Mouse (Mus musculus) B cell, adult 2 months (primary cell): ENCODE data around the gene Xpnpep2.

Source experiments
- DNase-seq, 2 experiments: peaks; one replicate each; pipeline ENCODE4 v3.0.0; 2022

Gene Xpnpep2

DNA sequence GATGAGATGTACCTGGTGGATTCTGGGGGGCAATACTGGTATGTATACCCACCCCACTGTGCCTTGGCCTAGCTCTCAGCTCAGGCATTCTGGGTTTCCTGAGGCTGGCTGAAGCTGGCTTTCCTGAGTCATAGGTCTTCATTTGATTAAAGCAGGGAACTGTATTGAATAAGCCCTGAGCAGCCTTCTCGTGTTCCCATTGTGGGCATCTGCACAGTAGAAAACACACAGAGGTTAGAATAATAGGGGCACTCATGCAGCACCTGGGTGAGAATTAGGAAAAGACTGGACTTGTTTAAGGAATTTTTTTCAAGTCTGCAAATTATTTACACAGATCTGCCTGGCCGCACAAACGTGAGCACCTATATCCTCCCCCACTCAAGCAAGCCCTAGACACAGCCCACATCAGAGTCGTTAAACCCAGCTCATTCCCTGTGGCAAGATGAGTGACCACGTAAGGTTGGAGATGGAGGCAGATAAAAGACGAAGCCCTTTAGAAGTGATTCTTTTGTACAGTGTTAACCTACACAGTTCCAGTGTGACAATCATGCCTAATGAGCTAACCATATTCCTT lies 18.5 kb downstream of the Xpnpep2 start:
- DNase-seq = no peak

DNA sequence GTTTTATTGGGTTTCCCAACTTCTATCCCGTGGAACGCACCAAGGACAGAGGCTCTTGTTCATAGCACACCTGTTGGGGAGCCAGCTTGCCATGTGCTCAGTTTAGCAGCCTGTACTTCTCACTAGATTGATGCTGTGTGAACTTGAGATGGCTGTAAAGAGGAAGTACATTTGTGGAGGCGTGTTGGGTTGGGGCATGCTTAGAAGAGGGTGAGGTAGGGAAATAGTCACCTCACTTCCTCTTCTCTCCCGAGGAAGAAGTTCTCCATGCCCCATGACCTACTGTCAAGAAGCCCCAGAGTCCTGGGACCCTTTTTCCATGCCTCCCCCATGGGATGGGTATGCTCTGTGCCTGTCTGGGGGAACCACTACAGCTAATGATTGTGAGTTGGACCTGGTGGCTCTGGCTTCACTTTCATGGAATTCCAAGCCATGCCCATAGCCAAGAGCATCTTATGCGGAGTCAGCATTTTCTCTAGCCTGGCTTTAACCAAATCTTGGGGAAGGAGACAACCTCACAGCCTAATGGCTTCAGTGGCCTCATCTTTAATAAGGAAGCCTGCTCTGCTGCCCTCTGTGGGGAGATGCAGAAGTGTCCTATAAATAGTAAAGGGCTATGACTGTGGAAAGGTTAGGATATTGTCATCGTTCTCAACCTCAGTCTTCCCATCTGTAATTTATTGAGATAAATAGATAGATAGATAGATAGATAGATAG lies 19.1 kb downstream of the Xpnpep2 start:
- peak; percentile 54 to 55 for DNase-seq

DNA sequence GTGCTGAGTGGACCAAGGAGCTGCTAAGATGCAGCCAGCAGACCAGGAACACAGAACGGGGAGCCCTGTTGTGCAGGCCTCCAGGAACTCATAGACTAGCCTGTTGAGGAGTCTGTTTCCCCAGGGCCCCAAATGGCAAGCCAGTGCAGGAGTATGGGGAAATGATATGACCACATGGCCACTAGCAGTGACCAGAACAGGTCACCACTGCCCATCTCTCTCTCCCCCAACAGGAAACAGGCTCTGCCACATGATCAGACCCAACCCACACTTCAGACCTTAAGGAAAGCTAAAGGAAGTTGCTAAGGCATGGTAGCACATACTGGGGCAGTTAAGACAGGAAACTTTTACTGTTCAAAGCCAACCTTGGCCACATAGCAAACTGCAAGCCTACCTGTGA lies 20.6 kb downstream of the Xpnpep2 start:
- no peak for DNase-seq

DNA sequence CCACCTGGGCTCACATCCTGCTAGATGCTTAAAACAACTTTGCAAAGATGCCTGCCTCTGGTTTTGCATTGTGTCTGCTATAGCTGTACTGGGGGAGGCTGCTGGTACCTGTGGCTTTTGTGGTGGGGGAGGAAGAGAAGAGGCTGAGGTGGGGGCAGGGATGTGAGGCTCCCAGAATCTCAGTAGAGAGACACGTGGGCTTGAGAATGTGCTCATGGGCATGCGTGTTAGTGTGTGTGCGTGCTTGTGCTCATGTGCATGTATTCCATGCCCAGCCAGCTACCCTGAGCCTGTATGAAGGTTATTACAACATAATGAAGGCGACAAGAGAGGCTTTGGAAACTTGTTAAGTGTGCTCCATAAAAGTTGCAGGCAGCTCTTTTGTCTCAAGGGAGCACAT lies 28.4 kb downstream of the Xpnpep2 start:
- peak in 1 of 2 experiments; percentile 12 for DNase-seq

DNA sequence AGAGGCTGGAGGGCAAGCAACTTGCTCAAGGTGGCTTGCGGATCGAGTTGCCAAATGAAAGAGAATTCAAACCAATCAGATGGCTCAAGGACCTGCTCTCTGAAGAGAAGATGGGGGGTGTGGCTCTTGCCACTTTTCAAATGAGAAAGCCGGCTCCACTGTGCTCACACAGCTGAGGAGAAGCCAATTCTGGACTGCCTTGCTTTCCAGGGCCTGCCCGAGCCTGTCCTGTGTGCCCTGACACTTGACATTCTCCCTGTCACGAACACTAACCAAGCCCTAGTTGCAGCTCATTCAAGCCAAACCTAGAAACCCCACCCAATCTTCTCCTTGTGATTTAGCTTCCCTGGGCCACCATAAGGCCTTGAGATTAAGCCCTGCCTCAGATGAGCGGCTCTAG lies 29.5 kb downstream of the Xpnpep2 start:
- DNase-seq = no peak

DNA sequence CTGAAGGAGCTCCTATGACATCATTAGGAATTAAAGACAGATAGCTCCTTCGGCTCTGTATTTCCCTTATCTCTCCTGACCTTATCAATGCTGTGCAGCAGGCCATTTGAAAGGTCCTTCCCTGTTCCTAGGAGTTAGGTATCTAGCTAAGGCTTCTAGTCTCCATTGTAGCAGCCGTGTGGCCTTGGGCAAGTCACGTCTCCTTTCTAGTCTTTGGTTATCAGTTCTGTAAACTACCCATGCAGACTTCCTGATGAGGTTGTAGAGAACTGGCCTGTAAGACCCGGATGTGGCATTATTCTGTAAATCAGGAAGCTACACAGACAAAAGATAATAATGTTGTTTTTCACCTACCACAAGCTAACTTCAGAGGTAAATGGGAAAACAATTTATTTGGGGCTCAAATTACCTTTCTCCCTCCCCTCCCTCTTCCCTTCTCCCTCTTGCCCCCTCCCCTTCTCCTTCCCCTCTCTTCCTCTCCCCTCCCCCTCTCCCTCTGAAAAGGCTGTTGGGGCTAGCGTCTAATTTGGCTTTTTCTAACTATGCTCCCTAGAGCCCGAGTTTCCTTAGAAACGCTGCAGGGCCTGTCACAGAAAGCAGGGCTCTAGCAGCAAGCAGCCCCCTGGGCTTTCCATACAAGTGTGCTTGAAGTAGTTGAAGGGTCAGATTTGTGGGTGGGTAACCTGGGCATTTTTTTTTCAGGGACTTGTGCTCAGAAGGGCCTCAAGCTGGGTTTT lies 30.2 kb downstream of the Xpnpep2 start:
- peak; percentile 54 to 62 for DNase-seq

DNA sequence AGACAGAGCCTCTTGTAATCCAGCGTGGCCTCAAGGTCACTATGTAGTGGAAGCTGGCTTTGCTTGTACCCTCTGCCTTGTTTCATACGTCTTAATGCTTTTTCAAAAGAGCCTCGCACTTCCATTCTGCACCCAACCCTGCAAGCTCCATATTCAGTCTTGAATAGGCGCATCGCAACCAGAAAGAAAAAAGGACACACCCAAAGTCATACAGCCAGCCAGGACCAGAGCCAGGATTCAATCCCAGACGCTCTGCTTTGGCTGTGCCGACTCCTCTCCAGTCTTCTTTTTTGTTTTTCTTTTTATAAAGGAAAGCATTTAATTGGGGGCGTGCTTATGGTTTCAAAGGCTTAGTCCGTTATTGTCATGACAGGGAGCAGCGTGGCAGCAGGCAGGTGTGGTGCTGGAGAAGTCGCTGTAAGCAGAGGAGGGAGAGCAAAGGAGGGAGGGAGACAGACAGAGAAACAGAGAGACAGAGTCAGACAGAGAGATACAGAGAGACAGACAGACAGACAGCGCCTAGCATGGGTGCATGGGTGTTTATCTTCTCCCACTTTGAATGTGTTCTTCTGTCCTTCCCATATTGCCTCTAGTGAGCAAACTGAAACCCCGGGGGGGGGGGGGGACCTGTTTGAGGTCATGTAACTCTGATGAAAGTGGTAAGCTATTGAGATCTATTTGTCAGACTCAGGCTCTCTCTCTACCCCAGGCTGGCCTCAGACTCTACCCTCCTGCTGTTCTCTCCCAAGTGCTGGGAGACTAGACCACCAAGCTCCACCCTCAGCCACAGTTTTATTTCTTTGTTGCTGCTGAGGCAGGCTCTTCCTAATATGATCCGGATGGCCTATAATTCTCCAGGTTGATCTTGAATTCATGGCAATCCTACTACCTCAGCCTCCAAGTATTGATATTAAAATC lies 31.1 kb downstream of the Xpnpep2 start:
- peak; percentile 25 to 31 for DNase-seq

DNA sequence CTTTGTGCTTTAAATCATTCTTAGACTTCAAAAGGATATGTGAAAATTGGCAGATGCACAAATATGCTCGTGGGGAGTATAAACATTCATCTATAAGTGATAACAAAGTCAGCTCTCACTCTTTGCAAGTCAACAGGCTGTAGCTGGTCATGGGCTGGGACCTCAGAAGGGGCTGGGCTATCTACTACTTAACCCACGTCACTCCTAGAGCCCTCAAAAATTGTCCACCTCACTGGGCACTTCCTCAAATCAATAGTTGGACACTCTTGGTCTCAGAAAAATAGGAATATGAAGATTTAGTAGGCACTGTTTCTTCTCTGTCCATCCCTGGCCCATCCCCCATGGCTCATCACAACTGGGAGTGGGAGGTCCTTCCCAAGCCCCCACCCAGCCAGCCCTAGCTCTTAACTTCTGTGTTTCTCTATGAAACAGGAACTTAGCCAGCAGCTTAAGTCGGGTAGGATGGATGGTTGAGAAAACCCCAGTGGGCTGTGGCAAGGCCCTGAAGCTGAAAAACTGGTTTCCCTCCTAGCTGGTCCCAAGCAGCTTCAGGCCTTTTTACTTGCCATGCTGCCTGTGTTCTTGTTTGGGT lies 31.9 kb downstream of the Xpnpep2 start:
- DNase-seq = peak; percentile 75 to 77

DNA sequence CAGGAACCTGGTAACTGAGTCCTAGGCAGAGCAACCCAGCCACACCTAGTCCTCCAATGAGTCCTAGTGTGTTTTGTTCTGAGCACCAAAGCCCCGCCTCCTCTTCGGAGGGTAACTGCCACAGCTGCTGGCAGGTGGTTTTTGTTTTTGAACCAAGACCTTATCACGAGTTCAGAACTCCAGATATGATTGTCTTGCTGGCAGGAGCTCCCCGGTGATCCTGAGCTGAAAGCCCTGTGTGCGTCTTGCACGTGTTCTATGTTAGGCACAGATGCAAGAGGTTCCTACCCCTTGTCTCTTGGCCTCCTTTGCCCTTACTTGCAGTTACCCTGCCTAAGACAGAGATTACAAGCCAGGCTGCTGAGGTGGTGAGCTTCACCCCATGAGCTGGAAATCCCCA lies 33.0 kb downstream of the Xpnpep2 start:
- DNase-seq = peak; percentile 67 to 73

DNA sequence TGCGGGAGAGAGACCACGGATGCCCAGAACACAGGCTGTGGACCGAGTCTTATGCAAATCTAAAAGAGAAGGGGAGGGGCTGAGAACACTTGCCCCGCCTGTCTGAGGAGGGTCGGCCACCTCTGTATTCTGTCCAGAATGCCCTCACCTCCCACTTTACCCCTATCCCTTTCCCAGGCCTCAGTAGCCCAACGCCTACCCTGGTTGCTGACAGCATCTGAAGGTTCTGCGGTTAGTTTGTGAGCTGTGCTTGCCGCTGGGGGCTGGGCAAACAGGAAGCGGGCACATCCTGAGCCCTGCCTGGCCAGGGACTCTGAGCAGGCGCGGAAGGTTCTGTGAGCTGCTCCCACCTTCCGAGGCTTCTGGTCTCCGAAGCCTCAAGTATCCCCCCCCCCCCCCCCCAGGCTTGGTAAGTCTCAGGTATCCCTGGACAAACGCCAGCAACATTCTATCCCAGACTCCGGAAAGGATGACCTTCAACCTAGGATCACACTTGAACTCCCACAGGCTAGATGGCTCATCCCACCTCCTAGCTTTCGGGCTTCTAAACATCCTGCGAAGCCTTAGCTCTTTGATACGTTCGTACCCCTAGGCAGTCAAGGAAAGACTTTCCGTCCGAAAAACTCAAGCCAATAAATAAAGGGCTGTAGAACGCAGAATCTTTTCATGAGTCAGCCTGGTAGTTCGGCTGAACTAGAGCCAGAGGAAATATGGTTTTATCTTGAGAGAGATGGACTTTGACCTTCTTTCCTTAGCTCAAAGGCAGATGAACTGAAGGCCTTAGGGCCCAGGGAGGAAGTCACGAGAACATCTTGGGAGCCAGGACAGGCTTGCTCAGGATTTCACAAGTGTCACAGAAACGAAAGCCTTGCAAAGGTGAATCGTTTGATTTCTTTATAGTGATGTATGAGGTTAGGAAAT lies 35.1 kb downstream of the Xpnpep2 start:
- DNase-seq = peak; percentile 61 to 69

DNA sequence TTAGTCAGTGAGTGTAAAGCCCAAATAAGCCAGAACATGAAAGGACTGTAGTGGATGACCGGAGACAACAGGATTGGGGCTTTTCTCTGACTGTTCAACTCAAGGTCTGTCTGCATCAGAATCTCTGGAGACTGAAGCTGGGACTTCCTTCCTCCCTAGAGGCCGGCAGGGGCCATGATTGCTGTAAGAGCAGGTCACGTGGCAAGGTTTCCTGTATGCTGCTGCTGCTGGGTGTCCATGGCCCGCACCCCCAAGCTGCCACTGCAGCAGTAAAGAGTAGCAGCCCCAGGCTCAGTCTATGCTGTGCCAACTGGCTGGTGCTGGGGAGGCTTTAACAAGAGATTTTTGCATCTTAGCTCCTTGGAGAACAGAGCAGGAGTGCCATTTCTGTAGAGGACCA lies 37.7 kb downstream of the Xpnpep2 start, which contains the start of gene Sash3:
Gene Sash3, plus strand, starts transcription at position 175 of the 400 bp plus-strand sequence.
- peak; percentile 75 to 76 for DNase-seq

DNA sequence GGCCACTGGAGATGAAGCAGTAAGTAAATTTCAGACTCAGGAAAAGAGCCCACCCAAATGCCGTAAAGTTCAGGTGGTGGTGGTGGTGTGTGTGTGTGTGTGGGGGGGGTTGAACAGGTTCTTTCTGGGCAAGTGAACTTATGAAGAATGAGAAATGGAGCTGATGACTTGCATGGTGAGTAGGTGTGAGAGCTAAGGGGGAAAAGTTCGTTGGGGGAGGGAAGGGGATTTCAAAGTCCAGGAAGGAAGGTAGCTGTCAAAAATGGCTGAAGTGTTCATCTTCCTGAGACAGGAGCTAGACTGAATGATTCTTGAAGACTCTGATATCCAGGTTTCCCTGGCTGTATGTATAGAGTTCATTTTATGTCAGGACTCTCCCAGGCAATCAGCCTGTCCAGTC lies 38.7 kb downstream of the Xpnpep2 start:
- DNase-seq = peak in 1 of 2 experiments; percentile 15

DNA sequence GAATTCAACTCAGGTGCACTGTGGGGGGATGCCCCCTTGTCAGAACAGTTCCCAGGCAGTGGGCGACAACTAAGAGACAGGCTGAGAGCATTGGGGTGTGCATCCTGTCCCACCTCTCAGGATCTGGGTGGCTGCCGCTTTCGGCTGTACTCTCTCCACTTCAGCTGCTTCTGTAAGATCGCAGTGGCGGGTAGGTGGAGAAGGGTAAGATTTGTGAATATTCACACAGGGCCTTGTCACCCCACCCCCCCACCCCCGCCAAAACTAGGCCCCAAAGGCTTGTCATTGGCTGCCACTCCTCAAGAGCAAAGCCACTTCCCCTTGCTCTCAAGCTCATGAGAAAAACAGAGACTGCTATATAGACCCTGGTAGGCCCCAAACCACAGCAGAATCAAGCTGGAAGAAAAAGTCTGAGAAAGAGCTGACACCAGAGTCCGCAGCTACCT lies 39.2 kb downstream of the Xpnpep2 start:
- DNase-seq = peak; percentile 59

DNA sequence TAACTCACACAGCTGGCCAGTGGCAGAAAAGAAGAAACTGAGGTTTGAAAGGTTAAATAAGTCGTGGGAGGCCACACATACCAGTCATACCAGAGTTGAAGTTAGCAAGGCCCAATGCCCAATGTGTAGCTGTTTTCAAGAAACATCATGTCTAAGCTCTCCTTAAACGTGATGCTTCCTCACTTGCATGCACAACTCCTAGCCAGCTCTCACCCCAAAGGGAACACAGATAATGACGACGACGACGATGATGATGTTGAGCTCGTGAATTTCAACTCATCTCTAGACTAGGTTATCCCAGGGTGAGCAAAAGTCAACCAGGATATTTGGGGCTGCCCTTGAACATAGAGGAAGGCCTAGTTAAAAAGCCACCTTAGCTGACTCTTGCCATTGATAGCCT lies 43.6 kb downstream of the Xpnpep2 start:
- DNase-seq = no peak

DNA sequence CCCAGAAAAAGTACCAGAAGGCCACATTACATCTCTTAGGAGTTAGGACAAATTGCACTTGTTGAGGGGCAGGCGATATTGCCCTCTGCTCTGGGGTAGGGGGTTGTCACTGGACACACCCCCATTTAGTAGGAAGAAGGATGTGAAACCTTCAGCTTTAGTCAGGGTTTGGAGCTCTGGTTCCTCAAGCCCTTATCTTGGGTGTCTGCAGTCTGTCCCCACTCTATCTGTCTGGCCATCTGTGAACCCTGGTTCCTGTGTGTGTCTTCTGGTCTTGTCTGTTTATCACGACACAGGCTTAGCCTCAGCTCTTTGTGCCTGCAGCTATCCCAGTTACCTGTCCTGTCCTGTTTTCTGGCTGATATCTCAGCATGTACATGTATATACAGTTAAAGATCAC lies 44.9 kb downstream of the Xpnpep2 start:
- peak; percentile 22 to 27 for DNase-seq

DNA sequence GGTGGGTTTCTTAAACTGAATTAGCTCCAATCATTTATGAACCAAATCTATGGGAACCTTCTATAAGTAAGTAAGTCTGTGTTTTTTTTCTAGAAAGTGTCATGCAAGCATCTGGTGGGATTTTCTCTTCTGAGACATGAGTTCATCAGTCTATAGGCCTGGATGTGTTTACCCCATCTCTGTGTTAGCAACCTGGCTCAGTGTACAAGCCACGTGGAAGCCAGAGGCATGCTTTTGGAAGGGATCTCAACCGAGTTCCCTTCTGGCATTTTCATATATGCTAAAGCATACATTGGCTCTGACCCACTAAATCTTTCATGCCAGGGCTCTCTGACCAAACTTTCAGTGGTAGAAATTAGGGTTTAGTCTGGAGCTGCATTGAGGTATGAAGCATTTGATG lies 45.4 kb downstream of the Xpnpep2 start:
- DNase-seq = no peak

DNA sequence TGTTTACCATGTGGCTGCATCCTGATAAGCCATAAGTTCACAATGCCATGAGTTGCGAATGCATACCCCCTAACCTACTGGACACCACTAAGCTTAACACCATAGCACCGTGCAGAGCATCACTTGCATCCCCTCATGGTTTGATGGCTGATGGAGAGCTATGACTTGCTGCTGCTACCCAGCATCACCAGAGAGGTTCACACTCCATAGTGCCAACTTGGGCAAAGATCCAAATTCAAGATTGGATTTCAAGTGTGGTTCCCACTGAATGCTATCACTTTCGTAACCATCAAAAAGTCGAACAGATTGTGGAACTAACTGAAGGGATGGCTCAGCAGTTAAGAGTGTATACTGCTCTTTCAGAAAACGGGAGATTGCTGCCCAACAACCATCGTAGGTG lies 47.0 kb downstream of the Xpnpep2 start:
- DNase-seq = no peak

DNA sequence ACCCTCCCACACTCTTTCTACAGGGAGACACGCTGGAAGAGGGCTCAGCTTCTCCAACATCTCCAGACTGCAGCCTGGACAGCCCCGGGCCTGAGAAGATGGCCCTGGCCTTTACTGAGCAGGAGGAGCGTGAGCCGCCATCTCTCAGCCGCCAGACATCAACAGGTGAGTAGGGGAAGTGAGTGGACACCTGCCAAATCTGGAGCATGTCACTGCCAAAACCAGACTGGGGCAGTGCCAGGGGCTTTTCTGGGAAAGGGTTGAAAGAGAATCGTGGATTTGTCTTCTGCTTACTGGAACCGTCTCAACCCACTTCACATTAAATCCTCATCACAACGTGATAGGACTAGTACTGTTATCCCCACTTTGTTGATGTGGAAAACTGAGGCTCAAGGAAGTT lies 48.9 kb downstream of the Xpnpep2 start:
- DNase-seq = no peak

DNA sequence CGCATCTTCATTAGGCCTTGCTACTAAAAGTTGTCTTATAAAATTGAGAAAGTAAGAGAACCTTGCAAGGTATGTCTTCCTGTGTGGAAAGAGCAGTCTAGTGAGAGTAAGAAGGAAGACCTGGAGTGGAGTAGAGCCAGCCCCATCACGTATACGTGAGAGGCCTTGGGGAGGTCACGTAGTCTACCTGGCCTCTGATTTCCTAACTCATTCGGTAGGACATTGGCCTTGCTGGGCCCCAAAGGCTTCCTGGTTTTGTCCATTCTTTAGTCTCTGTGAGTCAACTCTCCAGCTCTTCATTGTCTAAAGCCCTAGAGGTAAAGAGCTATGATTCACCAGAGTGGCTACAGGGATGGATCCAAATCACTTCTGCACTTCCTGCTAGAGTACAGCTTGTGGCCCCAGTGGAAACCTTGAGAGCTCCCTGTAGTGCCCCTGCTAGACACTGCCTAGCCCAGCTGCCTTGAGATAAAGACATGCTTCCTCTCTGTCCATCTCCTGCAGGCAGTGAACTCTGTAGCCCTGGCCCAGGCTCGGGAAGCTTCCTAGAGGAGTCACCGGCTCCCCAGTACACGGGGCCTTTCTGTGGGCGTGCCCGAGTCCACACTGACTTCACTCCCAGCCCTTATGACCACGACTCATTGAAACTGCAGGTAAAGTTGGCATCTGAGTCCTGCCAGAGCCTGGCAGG lies 49.8 kb downstream of the Xpnpep2 start:
- DNase-seq = no peak

DNA sequence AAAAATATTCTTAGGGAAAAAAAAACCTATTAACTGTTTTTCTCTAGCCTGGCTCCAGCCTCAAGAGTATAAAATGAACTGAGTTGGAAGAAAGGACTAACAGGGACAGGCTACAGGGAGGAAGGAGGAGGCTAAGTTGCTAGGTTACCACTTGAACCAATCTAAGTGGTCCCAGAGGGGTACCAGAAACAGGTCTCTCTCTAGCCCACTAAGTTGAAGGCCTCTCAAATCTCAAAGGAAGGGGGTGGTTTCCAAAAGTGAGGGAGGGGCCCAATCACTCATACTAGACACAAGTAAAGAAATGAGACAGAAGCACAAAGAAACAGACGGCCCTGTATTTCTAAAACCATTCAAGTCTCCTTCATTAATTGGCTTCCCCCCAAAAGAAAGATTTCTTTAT lies 61.4 kb downstream of the Xpnpep2 start:
- no peak for DNase-seq

DNA sequence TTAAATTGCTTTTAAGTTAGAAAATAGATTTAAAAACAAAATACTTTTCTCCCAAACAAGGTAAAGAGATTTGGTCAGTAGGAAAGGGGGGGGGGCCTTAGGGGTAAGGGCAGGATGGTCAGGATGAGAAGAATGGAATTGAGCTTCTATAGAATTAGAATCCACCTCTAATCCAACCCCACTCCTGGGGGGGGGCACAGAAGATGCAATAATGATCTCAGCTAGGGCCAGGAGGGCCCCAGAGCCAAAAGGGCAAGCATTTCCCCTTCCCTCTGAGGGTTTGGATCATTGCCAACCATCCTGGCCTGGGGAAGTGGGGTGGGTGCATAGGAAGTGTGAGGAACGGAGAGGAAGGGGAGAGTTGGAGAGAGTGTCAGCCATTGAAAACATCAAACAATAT lies 61.8 kb downstream of the Xpnpep2 start:
- DNase-seq = no peak
